Mouse (Mus musculus): ENCODE results near the gene Unc93a2. TPM values are rescaled to one million over a fixed set of nuclear protein-coding genes. Genes with fewer than 3 reads are reported as not detected.
"Not testable (repeated sequence)": the region's sequence is repeated elsewhere in the genome, so short reads cannot be mapped to it uniquely, and the experiment has no call there.

Unc93a2 gene
- polyA plus RNA-seq, 1 experiment from 2014 or later = not detected

DNA sequence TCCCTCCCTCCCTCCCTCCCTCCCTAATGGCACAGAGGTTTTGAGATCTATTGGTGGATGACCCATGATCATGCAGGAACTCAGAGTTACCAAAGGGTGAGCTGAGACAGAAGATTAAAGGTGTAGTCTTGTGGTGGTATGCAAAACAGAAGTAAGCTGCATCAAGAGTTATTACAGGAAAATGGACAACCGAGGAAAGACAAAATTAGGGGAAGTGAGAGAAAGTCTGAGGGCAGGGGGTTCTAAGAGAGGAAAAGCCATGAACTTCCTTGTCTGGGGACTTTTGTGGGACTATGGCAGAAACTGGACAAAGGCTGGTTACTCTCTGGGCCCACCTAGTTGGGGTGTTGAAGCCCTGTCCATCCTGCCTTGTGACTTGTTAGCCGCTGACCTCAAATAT is 11.0 kb upstream of the Unc93a2 start:
- no CpG with 5 or more reads among the region's 2 CpGs for WGBS
- not testable (repeated sequence) for H3K27ac ChIP-seq (ENCODE audit: low read length); H3K4me1 ChIP-seq (ENCODE audit: control insufficient read depth, insufficient read depth, low read length); H3K27me3 ChIP-seq (ENCODE audit: control insufficient read depth, insufficient read depth, low read length); H3K9ac ChIP-seq (ENCODE audit: low read length); H3K9me3 ChIP-seq (replicated peaks; ENCODE audit: control insufficient read depth, low read length); H3K4me3 ChIP-seq (ENCODE audit: low read length); H3K4me2 ChIP-seq (ENCODE audit: low read depth, low read length); ATAC-seq (replicated peaks; ENCODE audit: extremely low read depth, insufficient read depth, low FRiP score); H3K36me3 ChIP-seq (ENCODE audit: control insufficient read depth, insufficient read depth)

DNA sequence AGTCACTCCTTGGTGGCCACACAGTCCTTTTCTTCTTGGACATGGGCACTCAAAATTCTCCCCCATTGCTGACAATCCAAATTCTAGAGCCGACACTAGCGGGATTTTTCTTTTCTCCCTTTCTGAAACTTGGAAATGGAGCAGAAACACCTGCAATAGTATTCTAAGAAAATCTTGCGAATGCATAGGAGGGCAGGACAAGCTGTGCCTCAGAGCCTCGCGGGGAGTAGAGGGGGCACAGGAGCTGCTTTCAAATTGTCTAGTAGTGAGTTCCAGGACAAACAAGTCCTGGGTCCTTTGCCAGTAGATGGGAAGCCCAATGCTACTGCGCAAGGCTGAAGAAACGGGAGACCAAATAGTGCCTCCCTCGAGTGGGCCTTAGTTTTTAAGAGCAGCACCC is 10.4 kb upstream of the Unc93a2 start:
- H3K27me3 ChIP-seq (ENCODE audit: control insufficient read depth, insufficient read depth, low read length); H3K4me2 ChIP-seq (ENCODE audit: low read depth, low read length); H3K36me3 ChIP-seq (ENCODE audit: control insufficient read depth, insufficient read depth); H3K27ac ChIP-seq (ENCODE audit: low read length); H3K9ac ChIP-seq (ENCODE audit: low read length); H3K4me1 ChIP-seq (ENCODE audit: control insufficient read depth, insufficient read depth, low read length); ATAC-seq (replicated peaks; ENCODE audit: extremely low read depth, insufficient read depth, low FRiP score); H3K9me3 ChIP-seq (replicated peaks; ENCODE audit: control insufficient read depth, low read length); H3K4me3 ChIP-seq (ENCODE audit: low read length): not testable (repeated sequence)
- whole genome bisulfite sequencing = 84% methylated on average over 6 of the region's 8 CpGs

DNA sequence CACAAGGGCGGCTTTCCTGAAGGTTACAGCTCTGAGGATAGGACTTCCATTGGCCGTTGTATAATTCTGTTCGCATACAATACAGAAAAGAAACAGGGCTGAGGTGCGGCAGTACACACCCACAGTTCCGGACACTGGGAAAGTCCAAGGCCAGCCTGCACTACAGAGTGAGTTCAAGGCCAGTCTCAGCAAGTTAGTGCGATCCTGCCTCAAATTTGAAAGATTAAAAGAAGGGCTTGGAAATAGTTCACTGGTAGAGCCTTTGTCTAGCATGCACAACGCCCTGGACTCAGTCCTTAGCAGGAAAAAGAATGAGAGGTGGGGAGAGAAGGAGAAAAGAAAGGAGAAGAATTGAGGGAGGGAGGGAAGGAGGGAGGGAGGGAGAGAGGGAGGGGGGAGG is 9.9 kb upstream of the Unc93a2 start:
- not testable (repeated sequence) for H3K4me1 ChIP-seq (ENCODE audit: control insufficient read depth, insufficient read depth, low read length); H3K9ac ChIP-seq (ENCODE audit: low read length); H3K36me3 ChIP-seq (ENCODE audit: control insufficient read depth, insufficient read depth); H3K4me3 ChIP-seq (ENCODE audit: low read length); H3K9me3 ChIP-seq (replicated peaks; ENCODE audit: control insufficient read depth, low read length); H3K4me2 ChIP-seq (ENCODE audit: low read depth, low read length); ATAC-seq (replicated peaks; ENCODE audit: extremely low read depth, insufficient read depth, low FRiP score); H3K27ac ChIP-seq (ENCODE audit: low read length); H3K27me3 ChIP-seq (ENCODE audit: control insufficient read depth, insufficient read depth, low read length)
- WGBS = 86% methylated on average over 7 of the region's 7 CpGs

DNA sequence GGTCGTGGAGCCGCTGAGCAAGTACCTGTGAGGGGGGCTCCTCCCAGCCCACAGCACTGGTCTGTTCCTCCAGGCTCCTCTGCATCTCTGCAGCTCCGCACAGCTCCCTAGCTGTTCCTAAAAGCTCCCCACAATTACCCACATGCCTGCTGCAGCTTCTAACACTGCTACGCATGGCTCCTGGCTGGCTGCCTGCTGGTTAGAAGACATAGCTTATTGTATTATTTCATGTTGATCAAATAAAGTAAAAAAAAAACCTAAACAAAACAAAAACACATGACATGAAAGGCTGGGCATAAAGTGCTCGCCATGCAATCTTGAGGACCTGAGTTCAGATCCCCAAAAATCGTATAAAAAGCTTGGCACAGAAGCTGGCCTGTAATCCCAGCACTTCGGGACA is 4.6 kb upstream of the Unc93a2 start:
- H3K36me3 ChIP-seq (ENCODE audit: control insufficient read depth, insufficient read depth); H3K27me3 ChIP-seq (ENCODE audit: control insufficient read depth, insufficient read depth, low read length); H3K27ac ChIP-seq (ENCODE audit: low read length); H3K9me3 ChIP-seq (replicated peaks; ENCODE audit: control insufficient read depth, low read length); H3K4me3 ChIP-seq (ENCODE audit: low read length); ATAC-seq (replicated peaks; ENCODE audit: extremely low read depth, insufficient read depth, low FRiP score); H3K4me1 ChIP-seq (ENCODE audit: control insufficient read depth, insufficient read depth, low read length); H3K4me2 ChIP-seq (ENCODE audit: low read depth, low read length); H3K9ac ChIP-seq (ENCODE audit: low read length): not testable (repeated sequence)
- 79% methylated on average over 7 of the region's 7 CpGs for WGBS

DNA sequence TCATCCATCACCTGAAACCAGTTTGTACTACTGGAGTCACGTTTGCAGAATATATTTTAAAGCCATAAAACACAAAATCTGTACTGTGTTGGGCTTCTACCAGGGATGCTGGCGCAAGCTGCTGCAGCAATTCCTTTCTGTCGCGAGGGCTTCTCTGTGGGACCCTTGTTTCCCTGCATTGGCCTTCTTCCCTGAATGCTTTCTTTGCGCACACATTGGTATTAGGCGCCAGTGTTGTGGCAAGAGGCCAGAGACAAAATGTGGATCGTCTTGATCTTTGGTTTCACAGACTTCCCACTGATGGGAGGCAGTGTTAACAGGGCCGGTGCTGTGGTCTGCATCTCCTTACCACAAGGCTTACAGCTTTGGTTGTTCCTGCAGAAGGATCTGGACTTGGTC is 3.7 kb upstream of the Unc93a2 start:
- H3K9ac ChIP-seq (ENCODE audit: low read length); H3K27ac ChIP-seq (ENCODE audit: low read length); H3K27me3 ChIP-seq (ENCODE audit: control insufficient read depth, insufficient read depth, low read length); ATAC-seq (replicated peaks; ENCODE audit: extremely low read depth, insufficient read depth, low FRiP score); H3K4me2 ChIP-seq (ENCODE audit: low read depth, low read length); H3K36me3 ChIP-seq (ENCODE audit: control insufficient read depth, insufficient read depth); H3K4me3 ChIP-seq (ENCODE audit: low read length); H3K9me3 ChIP-seq (replicated peaks; ENCODE audit: control insufficient read depth, low read length); H3K4me1 ChIP-seq (ENCODE audit: control insufficient read depth, insufficient read depth, low read length): not testable (repeated sequence)
- WGBS = 78% methylated on average over 6 of the region's 8 CpGs

DNA sequence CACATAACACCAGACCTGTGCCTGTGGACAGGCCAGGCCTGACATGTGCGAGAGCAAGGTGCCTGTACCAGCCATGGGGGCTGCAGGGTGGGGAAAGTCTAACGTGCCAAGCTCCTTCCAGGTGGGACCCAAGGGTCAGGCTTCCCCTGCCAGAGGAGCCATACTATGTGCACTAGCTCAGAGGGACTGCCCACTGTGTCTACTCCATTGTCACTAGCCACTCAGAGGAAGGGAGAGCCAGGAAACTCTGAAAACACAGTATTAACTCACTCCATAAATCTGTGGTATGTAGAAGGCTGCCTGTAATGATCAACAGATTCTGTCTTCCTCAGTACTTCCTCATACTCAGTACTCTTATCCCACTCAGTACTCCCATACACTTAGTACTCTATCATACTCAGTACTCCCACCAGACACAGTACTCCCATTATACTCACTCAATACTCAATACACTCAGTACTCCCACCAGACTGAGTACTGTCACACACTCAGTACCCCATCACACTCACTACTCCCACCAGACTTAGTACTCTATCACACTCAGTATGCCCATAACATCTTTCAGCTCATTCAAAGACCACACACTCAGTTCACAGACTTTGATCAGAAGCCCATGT is 3.2 kb upstream of the Unc93a2 start:
- H3K4me1 ChIP-seq (ENCODE audit: control insufficient read depth, insufficient read depth, low read length); H3K4me2 ChIP-seq (ENCODE audit: low read depth, low read length); H3K27me3 ChIP-seq (ENCODE audit: control insufficient read depth, insufficient read depth, low read length); H3K9me3 ChIP-seq (replicated peaks; ENCODE audit: control insufficient read depth, low read length); H3K36me3 ChIP-seq (ENCODE audit: control insufficient read depth, insufficient read depth); H3K4me3 ChIP-seq (ENCODE audit: low read length); H3K27ac ChIP-seq (ENCODE audit: low read length); H3K9ac ChIP-seq (ENCODE audit: low read length); ATAC-seq (replicated peaks; ENCODE audit: extremely low read depth, insufficient read depth, low FRiP score): not testable (repeated sequence)
- no CpG with 5 or more reads among the region's 2 CpGs for WGBS

DNA sequence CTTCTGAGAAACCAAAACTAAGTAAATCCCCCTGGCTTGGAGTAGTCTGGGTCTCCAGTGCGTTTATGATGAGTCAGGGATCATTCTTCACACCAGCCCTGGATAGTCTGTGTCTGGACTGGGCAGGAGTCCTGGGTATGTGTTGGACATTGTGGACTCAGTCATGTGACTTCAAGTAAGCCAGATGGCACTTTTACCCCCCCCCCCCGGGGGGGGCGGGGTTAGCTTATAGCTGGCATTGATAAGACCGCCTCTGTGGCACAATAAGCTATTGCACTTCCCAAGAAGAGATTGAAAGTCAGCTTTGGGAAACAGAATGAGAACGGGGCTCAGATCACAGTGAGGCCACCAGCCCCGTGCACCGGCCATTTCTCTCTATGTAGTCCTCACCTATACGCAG is 752 bp upstream of the Unc93a2 start:
- H3K9ac ChIP-seq (ENCODE audit: low read length); H3K4me1 ChIP-seq (ENCODE audit: control insufficient read depth, insufficient read depth, low read length); H3K27me3 ChIP-seq (ENCODE audit: control insufficient read depth, insufficient read depth, low read length); H3K9me3 ChIP-seq (replicated peaks; ENCODE audit: control insufficient read depth, low read length); H3K36me3 ChIP-seq (ENCODE audit: control insufficient read depth, insufficient read depth); ATAC-seq (replicated peaks; ENCODE audit: extremely low read depth, insufficient read depth, low FRiP score); H3K4me3 ChIP-seq (ENCODE audit: low read length); H3K4me2 ChIP-seq (ENCODE audit: low read depth, low read length); H3K27ac ChIP-seq (ENCODE audit: low read length): not testable (repeated sequence)
- 76% methylated on average over 8 of the region's 8 CpGs for WGBS

DNA sequence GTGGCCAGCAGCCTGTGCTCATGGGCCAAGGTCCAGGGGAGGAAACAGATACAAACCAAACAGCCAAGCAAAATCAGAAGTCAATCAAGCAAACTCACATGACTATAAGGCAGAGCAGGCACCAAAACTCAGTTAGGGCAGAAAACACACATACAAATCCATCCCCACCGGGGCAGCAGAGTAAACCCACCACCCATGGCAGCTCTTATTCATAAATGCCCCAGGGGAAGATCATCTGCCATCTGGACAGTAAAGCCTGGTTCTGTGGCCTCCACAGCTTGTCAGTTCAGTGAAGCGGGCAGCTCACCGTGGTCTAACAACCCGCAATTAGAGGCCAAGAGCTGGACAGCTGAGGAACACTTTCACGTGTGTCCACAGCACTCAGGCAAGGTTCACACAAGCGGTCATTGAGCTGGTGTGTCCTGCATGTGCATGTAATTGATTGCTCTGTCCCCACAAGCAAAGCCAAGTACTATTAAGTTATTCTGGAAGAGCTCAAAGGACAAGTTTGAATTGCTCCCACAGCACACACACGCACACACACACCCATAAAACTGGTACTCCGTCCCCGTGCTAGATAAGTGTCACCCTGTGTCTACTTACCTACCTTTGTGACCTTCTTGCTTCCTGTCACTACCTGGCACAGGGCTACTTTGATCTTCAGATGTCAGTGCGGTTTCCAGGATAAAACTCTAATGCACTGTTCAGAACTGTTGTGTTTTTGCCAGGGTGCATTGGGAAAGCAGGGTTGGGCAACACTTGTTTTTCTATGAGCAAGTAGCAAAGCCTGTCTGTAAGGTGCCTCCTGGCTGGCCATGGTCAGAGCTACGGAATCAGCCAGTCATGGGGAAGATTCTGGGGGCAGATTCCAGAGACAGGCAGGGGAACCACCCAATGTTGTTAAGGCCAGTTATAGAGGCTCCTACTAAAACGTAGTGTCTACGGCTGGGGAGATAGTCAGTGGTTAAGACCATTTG is 1.8 kb downstream of the Unc93a2 start:
- H3K27me3 ChIP-seq (ENCODE audit: control insufficient read depth, insufficient read depth, low read length); H3K4me1 ChIP-seq (ENCODE audit: control insufficient read depth, insufficient read depth, low read length); H3K36me3 ChIP-seq (ENCODE audit: control insufficient read depth, insufficient read depth); H3K9ac ChIP-seq (ENCODE audit: low read length); H3K9me3 ChIP-seq (replicated peaks; ENCODE audit: control insufficient read depth, low read length); ATAC-seq (replicated peaks; ENCODE audit: extremely low read depth, insufficient read depth, low FRiP score); H3K27ac ChIP-seq (ENCODE audit: low read length); H3K4me2 ChIP-seq (ENCODE audit: low read depth, low read length); H3K4me3 ChIP-seq (ENCODE audit: low read length): not testable (repeated sequence)
- WGBS = 86% methylated on average over 10 of the region's 13 CpGs

DNA sequence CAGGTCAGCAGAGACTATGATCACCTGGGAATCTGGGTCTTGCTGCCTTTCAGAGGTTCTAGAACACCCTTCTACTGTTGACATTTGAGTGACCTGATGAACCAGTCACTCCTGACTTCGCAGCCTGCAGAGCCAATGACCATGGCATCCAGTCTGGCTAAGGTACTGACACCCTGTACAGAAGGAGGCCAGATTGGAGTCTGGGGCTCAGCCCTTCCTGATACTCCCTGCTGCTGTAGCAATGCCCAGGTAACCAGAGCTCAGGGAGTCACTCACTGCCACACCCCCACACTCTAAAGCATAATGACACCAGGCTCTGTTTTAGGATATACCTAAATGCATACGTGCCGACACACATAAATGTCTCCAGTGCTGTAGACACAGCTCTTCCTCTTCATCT is 2.6 kb downstream of the Unc93a2 start:
- H3K4me3 ChIP-seq (ENCODE audit: low read length); H3K4me2 ChIP-seq (ENCODE audit: low read depth, low read length); H3K36me3 ChIP-seq (ENCODE audit: control insufficient read depth, insufficient read depth); H3K4me1 ChIP-seq (ENCODE audit: control insufficient read depth, insufficient read depth, low read length); H3K27me3 ChIP-seq (ENCODE audit: control insufficient read depth, insufficient read depth, low read length); H3K9me3 ChIP-seq (replicated peaks; ENCODE audit: control insufficient read depth, low read length); ATAC-seq (replicated peaks; ENCODE audit: extremely low read depth, insufficient read depth, low FRiP score); H3K9ac ChIP-seq (ENCODE audit: low read length); H3K27ac ChIP-seq (ENCODE audit: low read length): not testable (repeated sequence)
- WGBS = 81% methylated on average over 1 of the region's 3 CpGs
